Mouse (Mus musculus): Measurements from ENCODE around the gene Zfp366.

DNA sequence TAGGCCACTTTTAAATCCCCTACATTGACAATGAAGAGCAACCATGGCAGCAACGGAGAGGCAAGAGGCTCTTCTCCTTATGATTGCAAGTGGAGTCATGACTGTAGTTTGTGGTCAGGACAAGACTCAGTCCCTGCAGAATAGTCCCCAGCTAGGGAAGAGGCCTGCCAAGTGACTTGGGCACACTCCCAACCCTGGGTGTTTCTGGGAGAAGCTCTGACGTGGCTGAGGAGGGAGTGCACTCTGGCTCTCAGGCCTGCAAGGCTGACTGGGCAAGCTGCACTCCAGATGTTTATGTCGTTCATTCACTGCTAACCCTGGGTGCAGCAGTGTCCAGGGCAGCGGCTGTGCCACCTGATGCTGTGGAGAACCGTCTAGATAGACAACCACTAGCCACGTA lies 15.2 kb upstream of the Zfp366 start:
- TF ChIP-seq CTCF (IDR thresholded peaks at IDR 0.05; ENCODE audit: control insufficient read depth, insufficient read depth, insufficient read length) (no peak), MYOG (IDR thresholded peaks at IDR 0.05; ENCODE audit: control insufficient read depth, extremely low read depth, insufficient read length) (no peak), MYOD1 (IDR thresholded peaks at IDR 0.05; ENCODE audit: control insufficient read depth, insufficient read length, low read depth) (no peak), MAX (IDR thresholded peaks at IDR 0.05) (no peak), USF1 (IDR thresholded peaks at IDR 0.05; ENCODE audit: low read depth) (no peak), FOSL1 (IDR thresholded peaks at IDR 0.05; ENCODE audit: insufficient read depth, low read length, poor library complexity, severe bottlenecking) (no peak)
